Mouse (Mus musculus): Measurements from ENCODE around the gene Vps13d. TPM values are rescaled to one million over a fixed set of nuclear protein-coding genes. Genes with fewer than 3 reads are reported as not detected.

Gene Vps13d
- polyA plus RNA-seq, 1 experiment, result 7.3 TPM

DNA sequence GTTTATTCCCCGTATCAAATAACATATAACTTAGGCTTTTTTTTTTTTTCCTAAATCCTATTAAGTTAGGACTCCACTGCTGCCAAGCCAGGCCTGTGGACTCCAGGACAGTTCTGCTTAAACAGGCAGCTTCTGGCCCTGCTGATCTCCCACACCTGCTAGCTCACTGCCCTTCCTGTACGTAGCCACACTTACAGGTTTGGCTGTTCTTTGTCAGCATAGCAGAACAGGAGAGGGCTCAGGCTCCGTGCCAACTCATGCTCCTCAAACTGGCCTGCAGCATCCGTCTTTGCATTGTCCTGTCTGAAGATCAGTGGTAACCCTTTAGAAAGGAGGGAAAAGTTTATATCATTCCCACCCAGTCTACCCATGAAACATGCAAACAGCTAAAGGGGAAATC, 108.3 kb downstream of the Vps13d start:
- Histone ChIP-seq H3K36me3 (ENCODE audit: control insufficient read depth, insufficient read depth, low read length) (no peaks in the 10 kb centered on the region; the same call in none of the 2 replicates), H3K27ac (ENCODE audit: control insufficient read depth, insufficient read depth, low read depth, low read length) (no peak overlapping the region; the same call in 1 of the 2 replicates), H3K27me3 (ENCODE audit: control insufficient read depth, insufficient read depth, low read length) (no peaks in the 10 kb centered on the region), H3K4me3 (ENCODE audit: control insufficient read depth, low read depth, low read length) (no peak overlapping the region), H3K4me1 (ENCODE audit: control insufficient read depth, insufficient read depth, low read length) (no peaks in the 10 kb centered on the region)
- TF ChIP-seq POLR2A (IDR thresholded peaks at IDR 0.05; ENCODE audit: control insufficient read depth, low read depth, low read length), result no peak
- TF ChIP-seq CTCF (IDR thresholded peaks at IDR 0.05; ENCODE audit: control insufficient read depth, insufficient read depth, insufficient replicate concordance, low read depth, low read length), result no peak

DNA sequence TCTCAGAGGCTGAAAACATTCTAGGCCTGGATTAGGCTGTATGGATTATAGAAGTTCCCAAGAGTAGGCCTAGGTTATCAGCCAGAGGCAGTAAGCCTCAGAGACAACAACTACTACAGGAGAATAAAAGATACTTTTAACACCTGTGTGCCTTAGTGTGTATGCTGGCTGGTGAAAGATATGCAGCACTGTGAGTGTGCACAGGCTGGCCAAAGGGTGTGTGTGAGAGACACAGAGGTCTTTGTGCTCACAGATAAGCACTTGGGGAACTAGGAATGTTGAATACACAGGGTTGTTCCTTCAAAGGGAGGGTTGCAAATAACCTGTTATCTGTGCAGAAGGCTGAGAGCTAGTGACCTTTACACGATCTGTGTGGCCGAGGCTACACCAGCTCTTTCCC, 115.5 kb downstream of the Vps13d start:
- peaks cover 2% of the 10 kb centered on the region; the same call in 1 of the 2 replicates for H3K36me3 ChIP-seq (ENCODE audit: control insufficient read depth, insufficient read depth, low read length)
- TF ChIP-seq CTCF (IDR thresholded peaks at IDR 0.05; ENCODE audit: control insufficient read depth, insufficient read depth, insufficient replicate concordance, low read depth, low read length), result no peak
- no peak for TF ChIP-seq POLR2A (IDR thresholded peaks at IDR 0.05; ENCODE audit: control insufficient read depth, low read depth, low read length)
- H3K4me3 ChIP-seq (ENCODE audit: control insufficient read depth, low read depth, low read length), result no peak overlapping the region
- no peaks in the 10 kb centered on the region for H3K4me1 ChIP-seq (ENCODE audit: control insufficient read depth, insufficient read depth, low read length)
- no peaks in the 10 kb centered on the region for H3K27me3 ChIP-seq (ENCODE audit: control insufficient read depth, insufficient read depth, low read length)
- no peak overlapping the region for H3K27ac ChIP-seq (ENCODE audit: control insufficient read depth, insufficient read depth, low read depth, low read length)

DNA sequence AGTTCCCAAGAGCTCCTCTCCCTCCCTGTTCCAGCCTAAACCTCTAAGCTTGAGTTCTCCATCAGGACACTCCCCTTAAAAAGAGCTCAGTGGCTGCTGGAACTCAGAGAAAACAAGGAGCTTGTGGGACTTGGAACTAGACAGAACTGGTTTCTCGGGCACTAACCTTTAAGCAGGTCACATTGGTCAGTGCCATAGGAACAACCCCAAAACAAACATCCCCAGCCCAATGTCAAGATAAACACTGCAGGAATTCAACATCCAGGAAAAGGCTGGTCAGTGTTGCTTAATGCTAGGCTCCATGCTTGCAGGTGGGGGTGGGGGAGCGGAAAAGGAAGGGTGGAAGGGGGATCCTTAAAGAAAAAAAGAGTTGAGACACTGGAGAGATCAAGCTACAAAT, 120.5 kb downstream of the Vps13d start:
- Histone ChIP-seq H3K27ac (ENCODE audit: control insufficient read depth, insufficient read depth, low read depth, low read length) (no peak overlapping the region), H3K27me3 (ENCODE audit: control insufficient read depth, insufficient read depth, low read length) (no peaks in the 10 kb centered on the region), H3K4me3 (ENCODE audit: control insufficient read depth, low read depth, low read length) (no peak overlapping the region), H3K36me3 (ENCODE audit: control insufficient read depth, insufficient read depth, low read length) (peaks cover 6% of the 10 kb centered on the region), H3K4me1 (ENCODE audit: control insufficient read depth, insufficient read depth, low read length) (no peaks in the 10 kb centered on the region)
- TF ChIP-seq CTCF (IDR thresholded peaks at IDR 0.05; ENCODE audit: control insufficient read depth, insufficient read depth, insufficient replicate concordance, low read depth, low read length) (no peak), POLR2A (IDR thresholded peaks at IDR 0.05; ENCODE audit: control insufficient read depth, low read depth, low read length) (no peak)

DNA sequence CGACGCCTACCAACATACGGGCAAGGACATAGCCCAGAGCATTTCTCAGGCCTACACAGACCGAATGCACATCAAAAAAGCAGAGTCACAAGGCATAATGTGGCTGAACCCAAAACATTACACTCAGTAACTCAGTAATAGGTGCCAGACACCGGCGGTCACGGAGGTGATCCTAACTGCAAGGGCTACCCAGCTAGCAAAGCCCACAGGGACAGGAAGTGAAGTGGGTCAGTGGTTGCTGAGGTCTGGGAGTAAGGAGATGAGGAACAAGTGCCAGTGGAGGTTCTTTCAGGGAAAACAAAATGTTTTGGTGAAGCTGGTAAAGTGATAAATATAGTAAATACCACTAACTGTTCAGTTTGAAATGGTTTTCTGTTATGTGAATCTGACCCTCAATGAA, 121.1 kb downstream of the Vps13d start:
- Histone ChIP-seq H3K4me3 (ENCODE audit: control insufficient read depth, low read depth, low read length) (no peak overlapping the region), H3K36me3 (ENCODE audit: control insufficient read depth, insufficient read depth, low read length) (peaks cover 6% of the 10 kb centered on the region), H3K27me3 (ENCODE audit: control insufficient read depth, insufficient read depth, low read length) (no peaks in the 10 kb centered on the region), H3K4me1 (ENCODE audit: control insufficient read depth, insufficient read depth, low read length) (no peaks in the 10 kb centered on the region), H3K27ac (ENCODE audit: control insufficient read depth, insufficient read depth, low read depth, low read length) (no peak overlapping the region)
- TF ChIP-seq POLR2A (IDR thresholded peaks at IDR 0.05; ENCODE audit: control insufficient read depth, low read depth, low read length) (no peak), CTCF (IDR thresholded peaks at IDR 0.05; ENCODE audit: control insufficient read depth, insufficient read depth, insufficient replicate concordance, low read depth, low read length) (no peak)

DNA sequence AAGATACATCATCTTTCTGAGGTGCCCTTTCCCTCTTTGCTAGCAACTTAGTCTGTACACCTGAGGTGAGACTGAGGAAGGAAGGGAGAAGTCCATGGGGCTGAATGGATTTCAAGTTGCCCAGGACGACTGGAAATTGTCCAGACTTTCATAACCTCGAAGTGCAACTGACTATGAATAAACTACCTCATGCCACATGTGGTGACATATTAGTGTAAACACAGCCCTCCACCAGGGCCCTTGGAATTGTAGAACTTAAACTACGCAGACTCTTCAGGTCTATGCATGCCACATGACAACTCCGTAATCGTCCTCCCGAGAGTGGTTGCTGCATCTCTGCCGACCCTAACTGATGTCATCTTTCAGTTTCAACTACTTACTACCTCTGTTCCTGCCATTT, 122.9 kb downstream of the Vps13d start:
- Histone ChIP-seq H3K4me1 (ENCODE audit: control insufficient read depth, insufficient read depth, low read length) (no peaks in the 10 kb centered on the region), H3K36me3 (ENCODE audit: control insufficient read depth, insufficient read depth, low read length) (peaks cover 6% of the 10 kb centered on the region), H3K4me3 (ENCODE audit: control insufficient read depth, low read depth, low read length) (no peak overlapping the region), H3K27me3 (ENCODE audit: control insufficient read depth, insufficient read depth, low read length) (no peaks in the 10 kb centered on the region), H3K27ac (ENCODE audit: control insufficient read depth, insufficient read depth, low read depth, low read length) (no peak overlapping the region)
- no peak for TF ChIP-seq POLR2A (IDR thresholded peaks at IDR 0.05; ENCODE audit: control insufficient read depth, low read depth, low read length)
- no peak for TF ChIP-seq CTCF (IDR thresholded peaks at IDR 0.05; ENCODE audit: control insufficient read depth, insufficient read depth, insufficient replicate concordance, low read depth, low read length)

DNA sequence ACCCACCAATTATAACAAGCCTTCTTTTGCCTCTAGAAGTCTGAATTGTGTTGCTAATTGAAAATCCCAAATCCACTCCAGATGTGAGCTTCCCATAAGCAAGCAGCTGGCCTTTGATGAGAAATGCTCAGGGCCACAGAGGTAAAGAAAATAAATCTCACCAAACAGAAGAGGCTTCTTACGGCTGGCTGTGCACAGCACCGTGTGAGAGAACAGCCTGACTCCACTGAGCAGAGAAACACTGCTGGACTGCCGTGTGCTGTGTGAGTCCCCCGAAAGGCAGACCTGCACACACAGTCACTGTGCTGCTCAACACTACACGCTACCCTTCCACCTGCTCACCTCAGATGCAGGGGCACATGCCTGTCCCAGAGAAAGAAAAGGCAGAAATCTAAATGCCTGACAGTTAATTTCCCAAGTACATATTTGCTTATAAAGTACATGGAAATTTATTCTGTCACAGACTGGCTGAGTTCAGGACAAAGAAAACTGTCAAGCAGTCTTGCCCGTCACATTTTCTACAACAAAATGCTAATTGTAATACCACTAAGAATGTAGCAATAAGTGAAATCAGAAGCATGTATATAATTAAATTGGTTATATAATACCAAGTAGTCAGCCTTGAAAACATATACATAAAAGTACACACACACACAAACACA, 127.7 kb downstream of the Vps13d start:
- no peak for TF ChIP-seq CTCF (IDR thresholded peaks at IDR 0.05; ENCODE audit: control insufficient read depth, insufficient read depth, insufficient replicate concordance, low read depth, low read length)
- TF ChIP-seq POLR2A (IDR thresholded peaks at IDR 0.05; ENCODE audit: control insufficient read depth, low read depth, low read length), result no peak
- Histone ChIP-seq H3K27me3 (ENCODE audit: control insufficient read depth, insufficient read depth, low read length) (no peaks in the 10 kb centered on the region), H3K36me3 (ENCODE audit: control insufficient read depth, insufficient read depth, low read length) (peaks cover 5% of the 10 kb centered on the region), H3K4me3 (ENCODE audit: control insufficient read depth, low read depth, low read length) (no peak overlapping the region), H3K27ac (ENCODE audit: control insufficient read depth, insufficient read depth, low read depth, low read length) (0 out of 2 replicates have a peak overlapping the region, but pooled peaks have one; percentile 10), H3K4me1 (ENCODE audit: control insufficient read depth, insufficient read depth, low read length) (no peaks in the 10 kb centered on the region)

DNA sequence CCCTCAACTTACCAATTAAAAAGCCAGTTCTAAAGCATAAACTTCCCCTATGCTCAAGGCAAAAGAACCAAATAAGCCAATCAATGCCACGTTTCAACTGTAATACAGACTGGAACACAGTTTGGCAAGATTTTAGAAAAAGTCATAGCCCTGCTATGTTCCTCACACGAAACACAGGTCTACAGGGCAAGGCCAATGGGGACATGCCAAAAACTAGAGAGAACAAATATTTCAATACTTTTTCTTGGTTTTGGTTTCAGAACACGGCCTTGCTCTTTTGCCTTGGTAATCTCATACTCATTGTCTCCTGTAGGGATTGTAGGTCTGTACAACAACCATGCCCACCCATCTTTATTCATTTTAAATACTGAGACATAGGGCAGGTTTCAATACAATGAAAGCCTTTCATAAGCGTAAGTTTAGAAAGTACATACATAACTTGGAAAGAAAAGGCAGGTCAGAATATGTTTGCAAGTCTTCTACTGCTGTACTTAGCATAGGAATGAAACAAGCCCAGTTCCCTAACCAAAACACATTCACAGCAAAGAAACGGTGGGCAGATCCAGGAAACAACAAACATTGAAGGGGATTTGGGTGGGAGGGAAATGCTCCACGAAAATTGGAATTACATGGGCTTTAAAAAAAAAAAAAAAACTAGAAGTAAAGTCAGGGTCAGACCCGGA, 128.3 kb downstream of the Vps13d start:
- no peak for TF ChIP-seq CTCF (IDR thresholded peaks at IDR 0.05; ENCODE audit: control insufficient read depth, insufficient read depth, insufficient replicate concordance, low read depth, low read length)
- TF ChIP-seq POLR2A (IDR thresholded peaks at IDR 0.05; ENCODE audit: control insufficient read depth, low read depth, low read length), result no peak
- Histone ChIP-seq H3K4me3 (ENCODE audit: control insufficient read depth, low read depth, low read length) (no peak overlapping the region), H3K4me1 (ENCODE audit: control insufficient read depth, insufficient read depth, low read length) (no peaks in the 10 kb centered on the region), H3K36me3 (ENCODE audit: control insufficient read depth, insufficient read depth, low read length) (peaks cover 5% of the 10 kb centered on the region), H3K27ac (ENCODE audit: control insufficient read depth, insufficient read depth, low read depth, low read length) (no peak overlapping the region), H3K27me3 (ENCODE audit: control insufficient read depth, insufficient read depth, low read length) (no peaks in the 10 kb centered on the region)

Measured in testis, adult 2 months (tissue).